Comparison of ENCODE assay signal across 8 mouse cellular contexts in the genomic region with DNA sequence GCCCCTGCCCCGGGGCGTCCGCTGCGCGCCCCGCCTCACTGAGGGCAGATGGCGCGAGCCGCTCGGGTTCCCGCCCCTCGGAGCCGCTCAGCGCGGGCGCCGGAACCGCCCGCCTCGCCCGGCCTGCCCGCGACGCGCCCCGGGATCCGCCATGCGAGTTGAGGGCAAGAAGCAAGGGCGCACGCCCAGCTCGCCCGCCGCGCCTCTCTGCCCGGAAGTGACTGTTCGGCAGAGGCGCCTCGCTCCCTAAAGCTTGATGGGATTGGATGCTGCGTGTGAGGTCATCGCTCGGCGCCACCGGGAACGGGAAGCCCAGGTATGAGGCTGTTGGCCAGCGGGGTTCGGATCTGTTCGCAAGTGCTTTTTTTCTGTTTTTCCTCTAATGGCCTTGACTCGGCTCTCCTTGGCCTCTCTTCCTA. TPM values are rescaled to one million over a fixed set of nuclear protein-coding genes. Genes with fewer than 3 reads are reported as not detected.
DNase-seq lines count a peak whose midpoint lies in the region; ATAC-seq and TF ChIP-seq lines count a peak whose summit lies in the region.

A gene (minus strand): TSS at position 207 of the 419 bp plus-strand sequence.
A gene (plus strand): TSS at position 276 of the 419 bp plus-strand sequence.

- DNase-seq in CD4-positive helper T cell, adult 2 months (ENCODE audit: low read depth, low spot score): peak; percentile 97
- peak; percentile 92 for DNase-seq in brain, embryonic 18.5 days (ENCODE audit: low read depth, low spot score)
- DNase-seq in kidney, postnatal 0 days (ENCODE audit: low spot score): peak; percentile 98
- DNase-seq in liver, embryonic 11.5 days (ENCODE audit: low spot score): peak; percentile 96
- peak; percentile 94 for DNase-seq in naive thymus-derived CD4-positive, alpha-beta T cell, adult 2 months (ENCODE audit: low read depth)

- H3K4me3 ChIP-seq in heart, embryonic 12.5 days: peak within 1 kb of the TSS; percentile 86
- peak within 1 kb of the TSS; percentile 83 for H3K4me3 ChIP-seq in kidney, postnatal 0 days (replicated peaks; ENCODE audit: low read depth, low read length)
- H3K4me3 ChIP-seq in liver, embryonic 11.5 days (ENCODE audit: low read depth, low read length): peak within 1 kb of the TSS; percentile 92
- peak within 1 kb of the TSS; percentile 77 for H3K4me3 ChIP-seq in stomach, embryonic 14.5 days (ENCODE audit: low read depth, low read length)

- H3K36me3 ChIP-seq in heart, embryonic 12.5 days: peaks cover 4% of the 10 kb centered on the region
- H3K36me3 ChIP-seq in kidney, postnatal 0 days (ENCODE audit: insufficient read depth, low read length): no peaks in the 10 kb centered on the region
- H3K36me3 ChIP-seq in liver, embryonic 11.5 days (ENCODE audit: control insufficient read depth, insufficient read depth, low read length): no peaks in the 10 kb centered on the region; the same call in 1 of the 2 replicates
- H3K36me3 ChIP-seq in stomach, embryonic 14.5 days (ENCODE audit: control insufficient read depth, insufficient read depth, low read length): peaks cover 2% of the 10 kb centered on the region; the same call in 1 of the 2 replicates

- no peaks in the 10 kb centered on the region for H3K27me3 ChIP-seq in heart, embryonic 12.5 days (replicated peaks)
- H3K27me3 ChIP-seq in kidney, postnatal 0 days (ENCODE audit: insufficient read depth, low read length): no peaks in the 10 kb centered on the region
- H3K27me3 ChIP-seq in liver, embryonic 11.5 days (replicated peaks; ENCODE audit: control insufficient read depth, insufficient read depth, low read length): no peaks in the 10 kb centered on the region
- no peaks in the 10 kb centered on the region for H3K27me3 ChIP-seq in stomach, embryonic 14.5 days (ENCODE audit: control insufficient read depth, insufficient read depth, low read length)

- H3K9me3 ChIP-seq in heart, embryonic 12.5 days (replicated peaks): no peaks in the 10 kb centered on the region
- H3K9me3 ChIP-seq in kidney, postnatal 0 days (replicated peaks; ENCODE audit: low read length): no peaks in the 10 kb centered on the region
- H3K9me3 ChIP-seq in liver, embryonic 11.5 days (ENCODE audit: control insufficient read depth, low read length): no peaks in the 10 kb centered on the region
- H3K9me3 ChIP-seq in stomach, embryonic 14.5 days (ENCODE audit: control insufficient read depth, low read depth, low read length): no peaks in the 10 kb centered on the region

- peak within 1 kb of the TSS; percentile 73 for H3K4me2 ChIP-seq in heart, embryonic 12.5 days
- H3K4me2 ChIP-seq in kidney, postnatal 0 days (ENCODE audit: low read length): peak within 1 kb of the TSS; percentile 76
- H3K4me2 ChIP-seq in liver, embryonic 11.5 days: peak within 1 kb of the TSS; percentile 87
- peak within 1 kb of the TSS; percentile 62 for H3K4me2 ChIP-seq in stomach, embryonic 14.5 days (replicated peaks; ENCODE audit: low read depth, low read length)

- H3K9ac ChIP-seq in heart, embryonic 12.5 days: peak within 1 kb of the TSS; percentile 92
- peak within 1 kb of the TSS; percentile 87 for H3K9ac ChIP-seq in kidney, postnatal 0 days (ENCODE audit: low read depth, low read length)
- H3K9ac ChIP-seq in liver, embryonic 11.5 days (ENCODE audit: low read depth, low read length): peak within 1 kb of the TSS; percentile 91
- peak within 1 kb of the TSS; percentile 83 for H3K9ac ChIP-seq in stomach, embryonic 14.5 days (replicated peaks; ENCODE audit: low read depth, low read length)

- peak; percentile 96 for ATAC-seq in erythroid progenitor cell, adult 5-6 weeks (replicated peaks; ENCODE audit: low FRiP score, poor library complexity, severe bottlenecking)
- peak; percentile 99 for ATAC-seq in heart, embryonic 12.5 days (ENCODE audit: insufficient number of reproducible peaks, low FRiP score)
- peak; percentile 99 for ATAC-seq in kidney, postnatal 0 days (replicated peaks; ENCODE audit: low FRiP score, low read depth)
- ATAC-seq in liver, embryonic 11.5 days (replicated peaks; ENCODE audit: low FRiP score): peak; percentile 98
- peak; percentile 98 for ATAC-seq in stomach, embryonic 14.5 days (ENCODE audit: insufficient number of reproducible peaks, insufficient read depth, low FRiP score, low read depth)

- WGBS in heart, embryonic 12.5 days: under 1% methylated on average over 48 of the region's 48 CpGs
- WGBS in kidney, postnatal 0 days: under 1% methylated on average over 48 of the region's 48 CpGs
- under 1% methylated on average over 48 of the region's 48 CpGs for WGBS in liver, embryonic 11.5 days
- WGBS in stomach, embryonic 14.5 days: under 1% methylated on average over 38 of the region's 48 CpGs

- H3K27ac ChIP-seq in heart, embryonic 12.5 days (ENCODE audit: poor library complexity, severe bottlenecking): peak within 1 kb of the TSS; percentile 94
- H3K27ac ChIP-seq in kidney, postnatal 0 days: peak within 1 kb of the TSS; percentile 93
- H3K27ac ChIP-seq in liver, embryonic 11.5 days (ENCODE audit: low read depth, low read length): peak within 1 kb of the TSS; percentile 97
- H3K27ac ChIP-seq in stomach, embryonic 14.5 days (ENCODE audit: low read length): peak within 1 kb of the TSS; percentile 89

- no peak for TF ChIP-seq CTCF in kidney, postnatal 0 days (IDR thresholded peaks at IDR 0.05; ENCODE audit: low read depth)

- H3K4me1 ChIP-seq in heart, embryonic 12.5 days (replicated peaks): peaks cover 20% of the 10 kb centered on the region
- H3K4me1 ChIP-seq in kidney, postnatal 0 days (replicated peaks; ENCODE audit: insufficient read depth, low read length): peaks cover 5% of the 10 kb centered on the region; the same call in 1 of the 2 replicates
- H3K4me1 ChIP-seq in liver, embryonic 11.5 days (replicated peaks; ENCODE audit: control insufficient read depth, insufficient read depth, low read length): peaks cover 3% of the 10 kb centered on the region; the same call in 1 of the 2 replicates
- peaks cover 13% of the 10 kb centered on the region; the same call in 1 of the 2 replicates for H3K4me1 ChIP-seq in stomach, embryonic 14.5 days (ENCODE audit: control insufficient read depth, insufficient read depth, low read length)

RNA-seq across cellular contexts. Expression of the first gene that starts in this region (rescaled TPM):
- 14.1 and 15.9 TPM in 2 replicates for total RNA-seq in erythroid progenitor cell, adult 5-6 weeks (2015; ENCODE audit: low replicate concordance)
- 17.5 and 18.5 TPM in 2 replicates for total RNA-seq in erythroid progenitor cell, adult 5-6 weeks (2017; ENCODE audit: low replicate concordance)
- polyA plus RNA-seq in heart, embryonic 12.5 days (2016; fragmentation: Nextera tagmentation; extraction: Ambion mirVana): 14.9 and 16.2 TPM in 2 replicates
- polyA plus RNA-seq in kidney, postnatal 0 days (2015; fragmentation: Nextera tagmentation; extraction: Ambion mirVana): 7.1 and 8.1 TPM in 2 replicates
- 13.0 and 13.3 TPM in 2 replicates for polyA plus RNA-seq in liver, embryonic 11.5 days (2014; fragmentation: Nextera tagmentation; extraction: Ambion mirVana)
- 8.0 and 8.9 TPM in 2 replicates for polyA plus RNA-seq in stomach, embryonic 14.5 days (2014; fragmentation: Nextera tagmentation; extraction: Ambion mirVana)

RNA-seq across cellular contexts. Expression of the second gene that starts in this region (rescaled TPM):
- total RNA-seq in erythroid progenitor cell, adult 5-6 weeks (2015; ENCODE audit: low replicate concordance): 3.2 TPM in 1 of 2 replicates, not detected in the other
- total RNA-seq in erythroid progenitor cell, adult 5-6 weeks (2017; ENCODE audit: low replicate concordance): 7.9 and 16.9 TPM in 2 replicates
- 11.9 and 12.5 TPM in 2 replicates for polyA plus RNA-seq in heart, embryonic 12.5 days (2016; fragmentation: Nextera tagmentation; extraction: Ambion mirVana)
- 18.6 and 20.2 TPM in 2 replicates for polyA plus RNA-seq in kidney, postnatal 0 days (2015; fragmentation: Nextera tagmentation; extraction: Ambion mirVana)
- 22.0 and 23.2 TPM in 2 replicates for polyA plus RNA-seq in liver, embryonic 11.5 days (2014; fragmentation: Nextera tagmentation; extraction: Ambion mirVana)
- polyA plus RNA-seq in stomach, embryonic 14.5 days (2014; fragmentation: Nextera tagmentation; extraction: Ambion mirVana): 19.7 and 21.3 TPM in 2 replicates

Comparison
In these comparisons a context has a peak if more than half of its experiments do, and no peak if none do; other contexts are left out.
1. Peak in every context shown above with its lines: DNase-seq, ATAC-seq, H3K4me3 ChIP-seq and H3K27ac ChIP-seq.